Comparison of ENCODE assay signal across 8 mouse cellular contexts in genomic region chr8:66696970-66697843, GRCm38 (mm10). TPM values are rescaled to one million over a fixed set of nuclear protein-coding genes. Genes with fewer than 3 reads are reported as not detected.
DNase-seq lines count a peak whose midpoint lies in the region; ATAC-seq and TF ChIP-seq lines count a peak whose summit lies in the region.

Gene Npy1r, plus strand, starts transcription at chr8:66697192.

- no peaks in the 10 kb centered on the region; the same call in 1 of the 2 replicates for H3K4me1 ChIP-seq in intestine, embryonic 14.5 days (replicated peaks; ENCODE audit: control insufficient read depth, insufficient read depth, low read length)
- H3K4me1 ChIP-seq in stomach, embryonic 14.5 days (ENCODE audit: control insufficient read depth, insufficient read depth, low read length) = no peaks in the 10 kb centered on the region; the same call in 1 of the 2 replicates

- H3K27ac ChIP-seq in intestine, embryonic 14.5 days (ENCODE audit: low read depth) = no peak within 1 kb of the TSS
- H3K27ac ChIP-seq in stomach, embryonic 14.5 days (ENCODE audit: low read length) = no peak within 1 kb of the TSS

- TF ChIP-seq CTCF in brain, embryonic 14.5 days (IDR thresholded peaks at IDR 0.05; ENCODE audit: borderline replicate concordance, extremely low read depth, insufficient read depth, insufficient read length) = peak; percentile 55; the same call in 1 of the 2 replicates

- H3K4me3 ChIP-seq in intestine, embryonic 14.5 days (ENCODE audit: low read depth, low read length) = peak within 1 kb of the TSS; percentile 39
- H3K4me3 ChIP-seq in stomach, embryonic 14.5 days (ENCODE audit: low read depth, low read length) = peak within 1 kb of the TSS; percentile 26

- TF ChIP-seq POLR2A in brain, embryonic 14.5 days (IDR thresholded peaks at IDR 0.05; ENCODE audit: borderline replicate concordance, extremely low read depth, insufficient read depth, insufficient read length, poor library complexity, severe bottlenecking) = no peak

- peak within 1 kb of the TSS; percentile 66 for H3K4me2 ChIP-seq in intestine, embryonic 14.5 days (ENCODE audit: low read length)
- peak within 1 kb of the TSS; percentile 56 for H3K4me2 ChIP-seq in stomach, embryonic 14.5 days (replicated peaks; ENCODE audit: low read depth, low read length)

- no peaks in the 10 kb centered on the region for H3K9me3 ChIP-seq in intestine, embryonic 14.5 days (ENCODE audit: control insufficient read depth, low read length)
- H3K9me3 ChIP-seq in stomach, embryonic 14.5 days (ENCODE audit: control insufficient read depth, low read depth, low read length) = no peaks in the 10 kb centered on the region

- peaks cover 30% of the 10 kb centered on the region for H3K27me3 ChIP-seq in intestine, embryonic 14.5 days (replicated peaks; ENCODE audit: control insufficient read depth, insufficient read depth, low read length)
- peaks cover 14% of the 10 kb centered on the region; the same call in 1 of the 2 replicates for H3K27me3 ChIP-seq in stomach, embryonic 14.5 days (ENCODE audit: control insufficient read depth, insufficient read depth, low read length)

- H3K36me3 ChIP-seq in intestine, embryonic 14.5 days (ENCODE audit: control insufficient read depth, insufficient read depth, low read length) = no peaks in the 10 kb centered on the region
- no peaks in the 10 kb centered on the region for H3K36me3 ChIP-seq in stomach, embryonic 14.5 days (ENCODE audit: control insufficient read depth, insufficient read depth, low read length)

- no peak within 1 kb of the TSS; the same call in 1 of the 2 replicates for H3K9ac ChIP-seq in intestine, embryonic 14.5 days (ENCODE audit: low read length)
- no peak within 1 kb of the TSS for H3K9ac ChIP-seq in stomach, embryonic 14.5 days (replicated peaks; ENCODE audit: low read depth, low read length)

- 1% methylated on average over 30 of the region's 30 CpGs for WGBS in intestine, embryonic 14.5 days
- under 1% methylated on average over 30 of the region's 30 CpGs for WGBS in stomach, embryonic 14.5 days

- peak; percentile 90 for DNase-seq in ES-CJ7 (ENCODE audit: low read depth, low spot score)
- peak; percentile 91 for DNase-seq in brain, embryonic 14.5 days (ENCODE audit: low read depth)
- DNase-seq in frontal cortex, postnatal 14 days (ENCODE audit: low spot score in 2 of 2) = peak; percentile 44 to 56
- peak; percentile 74 for DNase-seq in intestine, embryonic 14.5 days (ENCODE audit: low spot score)
- peak; percentile 45 to 53 for DNase-seq in left cerebral cortex, adult 8-10 months (ENCODE audit: low spot score in 2 of 2)
- DNase-seq in mesoderm, embryonic 11.5 days (ENCODE audit: low read depth, low spot score) = peak; percentile 69
- no peak for DNase-seq in natural killer cell, adult 2 months (ENCODE audit: low spot score in 2 of 2)

- 0 out of 2 replicates have a peak, but pooled peaks have one; percentile 43 for ATAC-seq in intestine, embryonic 14.5 days (replicated peaks; ENCODE audit: low FRiP score, low TSS enrichment, low read depth)
- ATAC-seq in stomach, embryonic 14.5 days (ENCODE audit: insufficient number of reproducible peaks, insufficient read depth, low FRiP score, low read depth) = peak; percentile 43; the same call in 1 of the 2 replicates

RNA-seq across cellular contexts. Expression of gene Npy1r, which starts in this region (rescaled TPM):
- polyA plus RNA-seq in brain, embryonic 14.5 days (2012; rRNA removed) = 3.0 and 5.2 TPM in 2 replicates
- polyA plus RNA-seq in intestine, embryonic 14.5 days (2014; fragmentation: Nextera tagmentation; extraction: Ambion mirVana) = 2.0 and 2.1 TPM in 2 replicates
- 10 to 100 TPM; 21.3 to 24.7 (median 24.1) TPM for total RNA-seq in left cerebral cortex, adult 8-10 months (2022)
- polyA plus RNA-seq in stomach, embryonic 14.5 days (2014; fragmentation: Nextera tagmentation; extraction: Ambion mirVana) = 1.4 and 2.1 TPM in 2 replicates

Comparison
In these comparisons a context has a peak if more than half of its experiments do, and no peak if none do; other contexts are left out.
1. DNase-seq: peak in ES-CJ7 (single experiment), brain, embryonic 14.5 days (single experiment), frontal cortex, postnatal 14 days (2 of 2), intestine, embryonic 14.5 days (single experiment), left cerebral cortex, adult 8-10 months (2 of 2) and mesoderm, embryonic 11.5 days (single experiment); none in natural killer cell, adult 2 months (0 of 2).